In genomic region chrX:75759036-75759435, GRCm38 (mm10) we compare ENCODE assay signal across 7 mouse cellular contexts.
A peak's percentile ranks its signal among the peaks of the same experiment; 100 is the strongest.
DNase-seq lines count a peak whose midpoint lies in the region; ATAC-seq and TF ChIP-seq lines count a peak whose summit lies in the region.
"Not testable (repeated sequence)": the region's sequence is repeated elsewhere in the genome, so short reads cannot be mapped to it uniquely, and the experiment has no call there.

No protein-coding gene starts in this region.

- not testable (repeated sequence) for H3K9me3 ChIP-seq in intestine, postnatal 0 days (ENCODE audit: control insufficient read depth); midbrain, embryonic 11.5 days (ENCODE audit: control insufficient read depth, low read length)

- H3K4me1 ChIP-seq in intestine, postnatal 0 days (replicated peaks; ENCODE audit: control insufficient read depth, insufficient read depth, low read length); midbrain, embryonic 11.5 days (ENCODE audit: control insufficient read depth, insufficient read depth, low read length): not testable (repeated sequence)

- DNase-seq in ZHBTc4 (ENCODE audit: low read depth, low spot score) (peak; percentile 81), liver (peak; percentile 67)
- peak; percentile 9 for DNase-seq in embryo, embryonic 11 days
- DNase-seq in gastrocnemius, postnatal 14 days, result peak; percentile 69
- DNase-seq in midbrain, embryonic 11.5 days (ENCODE audit: low spot score, missing footprints), result peak; percentile 90
- peak; percentile 76 for DNase-seq in retina, postnatal 1 day

- not testable (repeated sequence) for H3K4me3 ChIP-seq in intestine, postnatal 0 days (ENCODE audit: low read depth, low read length); midbrain, embryonic 11.5 days (ENCODE audit: low read depth, low read length)

- WGBS in intestine, postnatal 0 days, result 67% methylated on average over 12 of the region's 12 CpGs
- 68% methylated on average over 12 of the region's 12 CpGs for WGBS in midbrain, embryonic 11.5 days

- TF ChIP-seq CTCF in intestine, postnatal 0 days (IDR thresholded peaks at IDR 0.05; ENCODE audit: low read depth), result peak; percentile 66

- H3K9ac ChIP-seq in intestine, postnatal 0 days (ENCODE audit: low read depth, low read length); midbrain, embryonic 11.5 days (ENCODE audit: low read length): not testable (repeated sequence)

- not testable (repeated sequence) for ATAC-seq in intestine, postnatal 0 days; midbrain, embryonic 11.5 days (ENCODE audit: low FRiP score)

- H3K27me3 ChIP-seq in intestine, postnatal 0 days (replicated peaks; ENCODE audit: control insufficient read depth, insufficient read depth, low read length); midbrain, embryonic 11.5 days (ENCODE audit: control insufficient read depth, insufficient read depth, low read length): not testable (repeated sequence)

- H3K36me3 ChIP-seq in intestine, postnatal 0 days (ENCODE audit: control insufficient read depth, insufficient read depth); midbrain, embryonic 11.5 days (ENCODE audit: control insufficient read depth, insufficient read depth, low read length): not testable (repeated sequence)

- intact Hi-C loops in gastrocnemius, postnatal 14 days (cut with DNase I; ENCODE audit: low total_unique reads), result not testable (repeated sequence)

- not testable (repeated sequence) for H3K4me2 ChIP-seq in intestine, postnatal 0 days (replicated peaks; ENCODE audit: low read depth); midbrain, embryonic 11.5 days

- not testable (repeated sequence) for H3K27ac ChIP-seq in intestine, postnatal 0 days (ENCODE audit: low read depth, low read length); midbrain, embryonic 11.5 days (ENCODE audit: low read depth, low read length)

Comparison
In these comparisons a context has a peak if more than half of its experiments do, and no peak if none do; other contexts are left out.
1. DNase-seq: peak in every context shown above with its lines; median percentile 90 in midbrain, embryonic 11.5 days; 81 in ZHBTc4; 76 in retina, postnatal 1 day; 69 in gastrocnemius, postnatal 14 days; 67 in liver; 9 in embryo, embryonic 11 days.